Mouse (Mus musculus) megakaryocyte-erythroid progenitor cell, adult 5-6 weeks (primary cell): ENCODE measurements around the gene Nfib. TPM values are rescaled to one million over a fixed set of nuclear protein-coding genes. Genes with fewer than 3 reads are reported as not detected.

Experiments used
- ATAC-seq: replicated peaks from 2 replicates; pipeline ENCODE4 v1.8.0; 2016; ENCODE audit warnings: mild to moderate bottlenecking, inconsistent platforms; ENCODE audit not compliant: severe bottlenecking, poor library complexity, low FRiP score, low TSS enrichment
- total RNA-seq, 2 experiments: library from RNA; stranded (forward) in 1 of 2; stranded (reverse) in 1 of 2; fragments of 200-1000, 215-1000 nt in 1 of 2; fragments of >200 nt in 1 of 2; fragmentation: Nextera tagmentation in 1 of 2; gene quantifications; 2 replicates each; pipeline ENCODE4 v1.2.3; 2014 to 2017

The Nfib gene
- total RNA-seq, 2 experiments from 2014 or later: not detected

DNA sequence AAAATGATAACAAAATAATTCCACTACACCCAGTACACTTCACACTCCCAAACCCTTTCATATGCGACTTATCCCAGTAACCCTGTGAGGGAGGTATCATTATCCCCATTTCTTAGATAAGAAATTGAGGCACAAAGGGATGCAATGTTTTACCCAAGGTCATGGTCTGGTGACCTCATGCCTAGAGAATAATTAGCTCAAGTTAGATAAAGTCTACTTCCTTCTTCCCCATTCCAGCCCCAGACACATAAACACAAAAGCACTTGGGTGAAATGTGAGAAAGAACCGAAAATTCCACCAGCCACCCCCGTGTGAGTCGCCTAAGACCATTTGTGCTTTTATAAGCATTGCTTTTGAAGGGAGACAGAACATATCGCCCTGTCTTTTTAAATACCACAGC lies 293.6 kb downstream of the Nfib start:
- no peak for ATAC-seq

- ATAC-seq: no peak
Measured at GRCm38 (mm10) chr4:82408463-82409404, 296.8 kb downstream of the Nfib start.

GRCm38 (mm10) chr4:82406511-82406910 lies 299.0 kb downstream of the Nfib start:
- no peak for ATAC-seq

DNA sequence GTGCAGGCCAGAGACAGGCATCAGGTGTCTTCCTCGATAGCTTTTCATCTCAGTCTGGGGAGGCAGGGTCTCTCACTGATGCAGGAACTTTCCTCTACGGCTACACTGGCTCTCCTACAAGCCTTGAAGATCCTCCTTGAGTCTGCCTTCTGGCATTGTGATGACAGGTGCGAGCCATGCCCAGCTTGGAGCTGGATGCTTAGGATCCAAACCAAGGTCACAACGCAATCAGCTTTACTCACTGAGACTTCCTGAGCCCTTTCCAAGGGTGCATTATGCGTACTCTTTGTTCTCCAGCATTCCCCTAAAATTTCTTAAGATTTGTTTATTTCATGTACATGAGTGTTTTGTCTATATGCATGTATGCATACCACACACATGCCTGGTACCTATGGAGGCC lies 299.8 kb downstream of the Nfib start:
- ATAC-seq: no peak

DNA sequence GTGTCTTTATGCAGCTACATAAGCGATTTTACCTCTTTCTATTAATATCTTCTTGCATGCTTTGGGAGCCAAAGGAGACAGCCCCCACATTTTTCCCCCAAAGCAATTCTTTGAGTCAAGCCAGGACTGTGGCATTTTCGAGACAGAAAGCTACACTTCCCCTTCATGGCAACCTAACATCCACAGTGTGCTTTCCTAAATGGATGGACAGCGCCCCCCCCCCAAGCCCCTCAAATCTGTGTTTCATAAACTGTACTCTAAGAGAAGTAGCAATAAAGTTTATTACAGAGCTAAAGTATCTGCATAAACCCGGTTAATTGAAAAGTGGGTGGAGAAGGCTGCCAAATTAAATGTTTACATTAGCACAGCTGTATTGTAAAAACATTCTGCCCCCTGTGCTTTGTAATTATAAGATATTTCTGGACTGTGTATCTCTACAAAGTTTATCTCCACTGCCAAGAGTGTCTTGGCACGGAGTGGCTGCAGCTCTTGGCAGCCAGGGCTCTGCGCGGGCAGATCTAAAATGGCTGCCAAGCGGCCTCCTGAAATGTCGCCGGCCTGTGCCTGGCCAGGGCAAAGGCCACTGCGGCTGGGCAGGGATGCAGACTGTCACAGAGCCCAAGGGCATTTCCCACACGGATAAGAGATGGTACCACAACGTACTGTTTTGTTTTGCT lies 301.4 kb downstream of the Nfib start:
- no peak for ATAC-seq

GRCm38 (mm10) chr4:82402666-82403065 lies 302.9 kb downstream of the Nfib start:
- ATAC-seq: no peak

- no peak for ATAC-seq
Measured at GRCm38 (mm10) chr4:82401450-82402061, 304.0 kb downstream of the Nfib start.

DNA sequence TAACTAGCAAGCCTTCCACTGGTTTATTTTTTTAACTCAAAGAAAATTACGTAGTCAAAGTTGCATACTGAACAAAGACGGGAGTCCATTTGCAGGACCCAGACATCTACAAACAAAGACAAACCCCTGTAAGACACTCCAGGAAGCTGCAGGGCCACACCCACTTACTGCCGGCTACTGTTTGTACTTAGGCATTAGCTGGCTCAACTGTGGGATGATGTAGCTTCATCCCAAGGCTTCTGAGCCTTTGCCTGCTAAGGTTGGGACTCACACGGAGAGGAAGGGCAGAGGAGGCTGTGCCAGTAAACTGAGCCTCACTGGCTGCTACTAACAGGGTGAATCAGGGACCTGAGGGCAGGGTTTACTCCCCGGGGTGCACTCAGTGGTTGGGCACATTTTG lies 305.0 kb downstream of the Nfib start:
- no peak for ATAC-seq

DNA sequence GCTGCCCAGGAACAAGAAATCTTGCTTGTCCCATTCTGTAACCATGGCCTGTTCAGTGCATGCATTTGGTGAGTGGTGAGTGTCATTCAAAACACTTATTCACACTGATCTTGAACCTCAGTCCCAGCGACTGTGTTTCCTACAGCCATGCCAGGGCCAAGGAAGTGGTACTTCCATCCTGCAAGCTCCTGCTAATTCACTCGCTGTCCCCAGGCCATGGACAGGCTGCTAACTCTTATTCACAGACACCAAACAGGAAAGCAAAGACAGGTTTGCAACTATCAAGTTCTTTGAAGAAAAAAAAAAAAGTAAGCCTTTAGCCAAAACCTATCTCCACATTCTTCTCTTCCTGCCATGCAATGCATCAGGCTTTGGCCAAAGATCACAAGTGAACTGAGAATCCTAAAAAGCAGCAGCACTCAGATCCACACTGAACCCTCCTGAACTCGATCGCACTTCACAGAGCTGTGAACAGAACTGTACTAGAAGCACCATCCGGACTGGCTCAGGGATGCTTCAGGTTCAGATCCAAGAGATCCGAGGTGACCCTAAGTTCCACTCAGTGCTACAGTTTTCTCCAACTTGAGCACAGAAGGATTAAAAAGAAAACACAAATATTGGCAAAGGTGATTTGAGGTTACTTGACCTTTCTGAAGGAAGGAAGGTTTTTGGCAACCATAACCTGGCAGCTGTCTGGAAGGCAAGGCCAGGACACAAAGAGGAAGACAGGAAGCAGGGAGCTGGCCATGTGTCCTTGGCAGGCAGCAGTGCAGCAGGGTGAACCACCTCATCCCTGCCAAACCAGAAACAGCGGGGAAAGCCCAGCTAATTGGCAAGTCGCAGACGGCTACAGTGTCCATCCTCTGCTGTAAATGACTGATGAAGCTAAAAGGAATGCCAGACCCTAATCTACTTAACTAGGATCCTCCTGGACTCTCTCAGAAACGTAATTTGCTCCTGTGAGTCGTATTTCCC lies 305.9 kb downstream of the Nfib start:
- no peak for ATAC-seq

- ATAC-seq: no peak
Measured at GRCm38 (mm10) chr4:82398282-82398681, 307.3 kb downstream of the Nfib start.

DNA sequence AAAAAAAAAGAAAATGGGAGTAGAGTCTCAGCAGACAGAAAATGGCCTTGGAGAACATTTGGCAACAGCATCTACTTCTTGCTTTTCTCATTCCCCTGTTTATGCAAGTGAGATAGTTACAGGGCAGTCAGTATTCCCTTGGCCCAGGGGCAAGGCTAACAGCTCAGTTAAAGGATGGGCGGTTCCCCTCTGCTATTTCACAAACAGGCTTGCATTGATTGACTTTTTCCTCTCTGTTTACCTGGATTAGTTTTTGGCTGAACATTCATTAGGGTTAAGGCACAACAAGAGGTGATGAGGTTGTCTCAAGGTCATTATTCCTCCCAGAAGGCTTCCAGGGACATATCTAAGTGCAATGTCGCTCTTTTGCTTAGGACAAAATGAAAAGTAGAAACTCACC lies 308.7 kb downstream of the Nfib start:
- no peak for ATAC-seq

DNA sequence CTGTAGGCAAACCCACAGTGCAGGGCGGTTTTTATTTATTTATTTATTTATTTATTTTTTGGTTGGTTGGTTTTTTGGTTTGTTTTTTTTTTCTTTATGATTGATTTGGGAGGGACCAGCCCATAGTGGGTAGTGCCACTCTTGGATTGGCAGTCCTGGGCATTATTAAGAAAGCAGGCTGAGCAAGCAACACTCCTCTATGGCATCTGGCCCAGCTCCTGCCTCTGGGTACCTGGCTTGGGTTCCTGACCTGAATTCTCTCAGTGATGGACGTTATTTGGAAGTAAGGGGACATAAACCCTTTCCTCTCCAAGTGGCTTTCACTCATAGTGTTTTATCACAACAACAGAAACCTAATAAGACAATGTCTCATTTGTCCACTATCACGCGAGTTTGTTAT lies 309.5 kb downstream of the Nfib start:
- no peak for ATAC-seq

DNA sequence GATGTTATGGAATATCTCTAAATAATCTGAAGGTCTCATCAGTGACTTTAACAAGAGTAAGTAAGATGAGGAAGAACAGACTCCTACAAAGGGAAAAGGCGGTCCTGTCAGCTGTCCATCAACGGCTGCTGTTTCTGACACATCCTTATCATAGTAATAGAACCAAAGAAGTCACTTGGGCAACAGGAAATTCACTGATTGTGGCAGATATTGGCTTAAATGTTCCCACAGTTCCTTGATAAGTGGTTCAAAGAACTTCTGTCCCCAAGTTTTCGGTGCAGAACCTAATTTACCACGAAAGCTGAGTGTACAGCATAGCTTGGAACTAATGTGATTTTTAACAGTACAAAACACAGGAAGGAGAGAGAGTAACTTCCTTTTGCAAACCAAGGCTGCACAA lies 311.2 kb downstream of the Nfib start:
- no peak for ATAC-seq

- no peak for ATAC-seq
Measured at GRCm38 (mm10) chr4:82393021-82393420, 312.5 kb downstream of the Nfib start.

GRCm38 (mm10) chr4:82392496-82392895 lies 313.1 kb downstream of the Nfib start:
- ATAC-seq: no peak

GRCm38 (mm10) chr4:82391726-82392472 lies 313.7 kb downstream of the Nfib start:
- ATAC-seq: no peak

DNA sequence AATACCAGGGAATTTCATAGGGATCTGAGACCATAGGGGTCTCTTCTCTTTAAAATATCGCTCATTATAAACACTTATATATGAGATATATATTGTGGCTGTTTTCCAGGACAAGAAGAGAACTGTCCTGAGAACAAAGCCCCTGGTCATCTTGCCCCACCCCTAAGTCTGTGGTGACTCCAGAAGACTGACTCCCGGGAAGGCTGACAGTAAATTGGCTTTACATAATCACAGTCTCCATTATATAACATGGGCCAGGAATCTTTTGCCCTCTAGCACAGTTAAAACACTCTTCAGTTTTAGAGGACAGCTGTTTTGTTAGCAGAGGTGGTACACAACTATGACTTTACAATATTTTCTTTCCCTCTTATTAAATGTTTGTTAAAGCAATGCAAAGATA lies 315.0 kb downstream of the Nfib start:
- ATAC-seq: no peak

DNA sequence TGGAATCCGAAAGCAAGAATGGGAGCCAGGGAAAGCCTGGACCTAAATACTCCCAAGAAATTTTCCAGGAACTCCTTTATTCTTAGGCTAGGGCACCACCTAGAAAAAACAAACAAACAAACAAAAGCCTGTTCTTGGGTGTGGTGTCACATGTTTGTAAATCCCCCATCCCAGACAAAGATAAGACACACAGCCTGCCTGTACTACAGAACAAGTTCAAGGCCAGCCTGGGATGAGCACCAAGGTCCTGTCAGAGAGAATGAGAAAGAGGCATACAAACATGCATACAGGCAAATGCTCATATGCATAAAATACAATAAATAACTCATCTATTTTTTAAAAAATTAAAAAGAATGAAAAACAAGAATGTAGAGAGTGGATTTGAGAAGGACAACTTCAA lies 315.7 kb downstream of the Nfib start:
- no peak for ATAC-seq

GRCm38 (mm10) chr4:82387620-82388019 lies 317.9 kb downstream of the Nfib start:
- ATAC-seq: no peak
